Mouse (Mus musculus): ENCODE data around the gene 1700042G07Rik.
"Not testable (repeated sequence)": the region's sequence is repeated elsewhere in the genome, so short reads cannot be mapped to it uniquely, and the experiment has no call there.

Gene 1700042G07Rik

DNA sequence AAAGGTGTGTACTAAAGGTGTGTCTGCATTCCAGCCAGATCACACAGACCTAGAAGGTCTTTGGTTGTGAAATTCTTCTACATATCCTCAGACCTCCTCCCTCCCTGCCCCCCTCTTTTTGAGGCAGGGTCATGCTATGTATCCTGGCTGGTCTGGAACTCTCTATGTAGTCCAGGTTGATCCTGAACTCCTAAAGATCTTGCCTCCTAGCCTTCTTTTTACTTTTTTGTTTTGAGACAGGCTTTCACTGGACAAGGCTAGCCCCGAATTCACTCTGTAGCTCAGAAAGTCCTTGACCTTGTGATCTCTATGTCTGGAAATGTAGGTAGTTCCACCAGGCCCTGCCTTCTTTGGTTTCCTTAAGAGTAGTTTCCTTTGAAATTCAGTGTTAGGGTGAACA, 35.7 kb downstream of the 1700042G07Rik start:
- in situ Hi-C loops (cut with MboI, MseI), result no loop called here

DNA sequence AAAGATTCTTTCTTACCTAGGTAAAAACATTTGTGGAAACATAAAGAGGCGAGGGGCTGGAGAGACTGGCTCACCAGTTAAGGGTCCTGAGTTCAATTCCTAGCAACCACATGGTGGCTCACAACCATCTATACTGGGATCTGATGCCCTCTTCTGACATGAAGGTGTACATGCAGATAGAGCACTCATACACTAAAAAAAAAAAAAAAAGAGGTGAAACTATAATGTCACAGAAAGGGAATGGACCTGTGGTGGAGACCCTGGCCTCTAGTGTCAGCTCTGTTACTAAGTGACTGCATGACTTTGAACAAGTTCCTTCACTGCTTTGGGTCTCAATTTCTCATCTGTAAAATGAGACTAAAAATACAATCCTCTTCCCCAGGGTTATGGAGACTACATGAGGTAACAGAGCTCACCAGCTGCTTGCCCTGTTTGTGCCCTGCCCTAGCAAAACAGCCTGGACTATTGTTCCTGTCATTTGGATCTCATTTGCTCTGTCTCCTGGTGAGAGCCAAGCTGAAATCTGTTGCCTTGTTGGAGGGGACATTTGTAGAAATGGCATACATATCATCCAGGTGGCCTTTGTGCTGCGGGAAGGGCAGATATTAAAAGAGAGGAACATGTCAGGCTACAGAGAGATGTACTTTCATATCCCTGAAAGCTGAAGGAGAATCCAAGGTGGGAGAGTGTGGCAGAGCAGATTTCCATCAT, 42.9 kb downstream of the 1700042G07Rik start:
- in situ Hi-C loops (cut with MboI, MseI), result no loop called here

- in situ Hi-C loops (cut with MboI, MseI), result no loop called here
Observed at GRCm38 (mm10) chr4:116217046-116217445, 43.9 kb downstream of the 1700042G07Rik start.

DNA sequence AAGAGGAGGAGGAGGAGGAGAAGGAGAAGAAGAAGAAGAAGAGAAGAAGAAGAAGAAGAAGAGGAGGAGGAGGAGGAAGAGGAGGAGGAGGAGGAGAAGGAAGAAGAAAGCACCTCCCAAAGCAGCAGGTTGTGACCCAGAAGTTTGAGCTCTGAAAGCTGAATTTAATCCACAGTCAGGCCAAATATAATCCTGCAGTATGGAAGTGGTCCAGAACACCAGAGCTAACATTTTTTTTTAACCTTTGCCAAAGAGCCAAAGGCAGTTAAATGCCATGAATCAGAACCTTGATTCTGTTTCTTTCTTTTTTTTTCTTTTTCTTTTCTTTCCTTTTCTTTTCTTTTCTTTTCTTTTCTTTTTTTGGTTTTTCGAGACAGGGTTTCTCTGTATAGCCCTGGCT, 44.5 kb downstream of the 1700042G07Rik start:
- in situ Hi-C loops (cut with MboI, MseI), result not testable (repeated sequence)

- in situ Hi-C loops (cut with MboI, MseI), result no loop called here
Observed at GRCm38 (mm10) chr4:116219056-116219455, 45.9 kb downstream of the 1700042G07Rik start.

DNA sequence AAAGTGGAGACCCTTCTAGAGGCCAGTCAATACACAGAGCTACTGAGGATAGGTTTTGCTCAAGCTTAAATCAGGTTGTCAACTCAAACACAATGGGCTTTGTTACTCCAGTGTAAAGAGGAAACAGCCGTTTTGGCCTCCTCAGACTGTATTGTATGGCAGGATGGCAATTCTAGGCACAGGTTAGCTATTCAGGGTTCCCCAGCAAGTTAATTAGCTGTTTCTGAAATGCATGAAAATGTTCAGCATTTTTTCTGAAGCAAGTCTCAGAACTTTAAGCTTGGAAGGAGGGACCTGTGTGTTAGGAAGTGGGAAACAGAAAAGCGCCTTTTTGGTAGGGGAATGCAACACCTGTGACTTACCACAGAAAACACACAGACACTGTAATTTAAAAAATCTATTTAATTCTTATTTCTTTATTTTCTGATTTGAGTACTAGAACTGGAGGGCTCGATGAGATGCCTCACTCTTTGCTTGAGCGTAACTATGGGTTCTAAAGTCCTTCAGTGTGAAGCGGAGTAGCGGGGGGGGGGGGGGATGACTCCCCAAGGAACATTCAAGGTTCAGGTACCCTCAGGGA, 47.0 kb downstream of the 1700042G07Rik start:
- in situ Hi-C loops (cut with MboI, MseI), result no loop called here

DNA sequence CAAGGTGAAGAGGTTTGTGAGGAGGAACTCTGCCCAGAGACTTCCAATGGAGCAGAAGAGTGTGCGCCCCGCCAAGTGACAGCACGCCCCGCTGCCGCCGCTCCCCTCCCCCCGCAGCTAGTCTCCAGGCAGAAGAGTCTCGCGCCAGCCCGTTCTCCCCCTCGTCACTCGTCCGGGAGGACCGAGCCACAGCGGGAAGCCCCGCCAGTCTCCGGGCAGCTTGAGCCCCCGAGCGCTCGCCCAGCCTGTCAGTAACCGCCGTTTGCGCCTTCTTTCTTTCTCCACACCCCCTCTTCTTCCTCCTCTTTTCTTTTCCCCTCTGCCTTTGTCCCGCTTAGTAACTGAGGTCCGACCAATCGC, 47.6 kb downstream of the 1700042G07Rik start:
- in situ Hi-C loops (cut with MboI, MseI), result no loop called here

- in situ Hi-C loops (cut with MboI, MseI), result no loop called here
Observed at GRCm38 (mm10) chr4:116221140-116221851, 48.1 kb downstream of the 1700042G07Rik start, which contains the start of gene Pik3r3. Pik3r3 (plus strand) TSS chr4:116221618.

GRCm38 (mm10) chr4:116221996-116222842, 49.0 kb downstream of the 1700042G07Rik start:
- in situ Hi-C loops (cut with MboI, MseI), result no loop called here

GRCm38 (mm10) chr4:116222843-116223119, 49.6 kb downstream of the 1700042G07Rik start:
- in situ Hi-C loops (cut with MboI, MseI), result no loop called here
